Mouse (Mus musculus) embryonic facial prominence, embryonic 10.5 days (tissue): ENCODE measurements around the gene Tbata. TPM values are rescaled to one million over a fixed set of nuclear protein-coding genes. Genes with fewer than 3 reads are reported as not detected.
A peak's percentile ranks its signal among the peaks of the same experiment; 100 is the strongest.

Experiments
- DNase-seq: peaks from one replicate; pipeline ENCODE4 v3.0.0-alpha.2; 2017; ENCODE audit warnings: low spot score
- H3K27ac ChIP-seq: fragments of 300-500 bp; sonication (generic); replicated peaks from 2 replicates; pipeline ENCODE4 v1.5.1; 2016; ENCODE audit warnings: mild to moderate bottlenecking
- H3K27me3 ChIP-seq: fragments of 300-500 bp; sonication (generic); replicated peaks from 2 replicates; pipeline ENCODE4 v1.6.1; 2016; ENCODE audit warnings: low read depth, mild to moderate bottlenecking; ENCODE audit not compliant: poor library complexity, severe bottlenecking
- H3K36me3 ChIP-seq: fragments of 300-500 bp; sonication (generic); replicated peaks from 2 replicates; pipeline ENCODE4 v1.6.1; 2016; ENCODE audit warnings: mild to moderate bottlenecking, moderate library complexity
- H3K4me1 ChIP-seq: fragments of 300-500 bp; sonication (generic); 2 replicates; pipeline ENCODE4 v1.6.1; 2016
- H3K4me3 ChIP-seq: fragments of 300-500 bp; sonication (generic); 2 replicates; pipeline ENCODE4 v1.5.1; 2016; ENCODE audit warnings: mild to moderate bottlenecking, moderate library complexity
- H3K9me3 ChIP-seq: fragments of 300-500 bp; sonication (generic); 2 replicates; pipeline ENCODE4 v1.6.1; 2016; ENCODE audit warnings: mild to moderate bottlenecking
- WGBS: fragments of 180-500 bp; shearing (Covaris S2); methylation state at CpG from one replicate; pipeline ENCODE4 v1.1.7; 2016; 5-methylcytosine and 5-hydroxymethylcytosine counted together
- polyA plus RNA-seq: library from polyadenylated mRNA; unstranded; fragments of >200 nt; fragmentation: Nextera tagmentation; extraction: Ambion mirVana; gene quantifications from 2 replicates; pipeline ENCODE4 v1.2.1, GENCODE M21; 2016

The Tbata gene
- polyA plus RNA-seq, 1 experiment from 2014 or later: 0.15 TPM

DNA sequence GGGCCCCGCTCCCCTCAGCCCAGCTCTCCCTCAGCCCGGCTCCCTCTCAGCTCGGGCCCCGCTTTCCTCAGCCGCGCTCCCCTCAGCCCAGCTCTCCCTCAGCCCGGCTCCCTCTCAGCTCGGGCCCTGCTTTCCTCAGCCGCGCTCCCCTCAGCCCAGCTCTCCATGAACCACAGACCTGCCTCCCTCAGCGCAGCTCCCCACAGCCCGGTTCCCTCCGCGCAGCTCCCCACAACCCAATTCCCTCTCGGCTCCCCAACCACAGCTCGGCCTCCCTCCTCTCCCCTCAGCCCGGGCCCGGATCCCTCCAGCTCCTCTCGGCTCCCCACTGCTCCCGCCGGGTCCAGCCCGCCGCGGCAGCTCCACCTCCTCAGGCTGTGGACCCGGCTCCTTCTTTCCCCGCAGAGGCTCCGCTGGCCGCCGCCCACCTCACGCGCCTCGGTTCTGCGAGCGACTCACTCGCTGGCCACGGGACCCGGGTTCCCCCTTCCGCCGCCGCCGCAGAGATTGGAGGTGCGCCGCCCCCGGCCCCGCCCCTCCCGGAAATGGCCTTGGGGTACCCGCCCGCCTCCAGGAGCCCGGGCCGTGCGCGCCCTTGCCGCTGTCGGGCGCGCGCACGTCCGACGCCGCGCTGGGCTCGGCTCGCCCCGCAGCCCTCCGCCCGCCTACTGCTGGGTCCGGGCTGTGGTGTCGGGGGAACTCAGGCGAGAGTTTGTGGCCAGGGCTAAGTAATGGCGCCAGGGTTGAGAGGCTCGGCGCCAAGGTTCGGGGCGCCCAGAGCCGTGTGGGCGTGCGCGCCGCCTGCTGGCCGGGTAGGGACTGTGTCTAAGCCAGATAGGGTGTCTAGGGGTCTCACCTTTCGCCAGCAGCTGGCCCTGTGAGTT, 24.4 kb upstream of the Tbata start, which contains the start of gene Sgpl1:
Gene Sgpl1, minus strand, starts transcription at position 547 of the 884 bp plus-strand sequence.
- H3K4me1 ChIP-seq: peaks cover 24% of the 10 kb centered on the region
- under 1% methylated on average over 82 of the region's 82 CpGs for WGBS
- H3K4me3 ChIP-seq: peak within 1 kb of the TSS; percentile 94

DNA sequence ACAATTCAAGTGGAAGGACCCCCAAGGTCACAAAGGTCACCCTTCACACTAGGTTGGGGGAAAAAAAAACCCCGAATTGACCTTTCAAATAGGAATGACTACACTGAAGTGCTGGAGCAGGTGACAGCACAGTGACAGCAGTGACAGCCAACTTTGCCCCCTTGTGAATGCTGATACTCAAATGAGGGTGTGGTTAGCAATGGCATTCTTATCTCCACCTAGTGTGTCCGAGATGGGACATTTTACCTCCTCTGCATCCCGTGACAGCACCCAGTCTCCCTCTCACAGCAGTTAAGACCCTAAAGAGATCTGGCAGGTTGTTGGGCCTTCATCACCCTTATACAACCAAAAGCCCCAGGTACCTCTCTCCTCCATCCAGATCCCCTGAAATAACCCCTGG, 22.3 kb upstream of the Tbata start:
- Histone ChIP-seq H3K27me3 (no peaks in the 10 kb centered on the region), H3K4me3 (no peak overlapping the region), H3K36me3 (no peaks in the 10 kb centered on the region), H3K4me1 (peaks cover 24% of the 10 kb centered on the region), H3K27ac (no peak overlapping the region), H3K9me3 (no peaks in the 10 kb centered on the region)
- WGBS: 77% methylated on average over 3 of the region's 3 CpGs
- no peak for DNase-seq

More for the DNA sequence above, 24.4 kb upstream of the Tbata start, which contains the start of gene Sgpl1:
- H3K9me3 ChIP-seq: no peaks in the 10 kb centered on the region
- no peaks in the 10 kb centered on the region for H3K27me3 ChIP-seq
- H3K36me3 ChIP-seq: peaks cover 3% of the 10 kb centered on the region; the same call in 1 of the 2 replicates
- peak; percentile 95 for DNase-seq
- H3K27ac ChIP-seq: peak within 1 kb of the TSS; percentile 95

DNA sequence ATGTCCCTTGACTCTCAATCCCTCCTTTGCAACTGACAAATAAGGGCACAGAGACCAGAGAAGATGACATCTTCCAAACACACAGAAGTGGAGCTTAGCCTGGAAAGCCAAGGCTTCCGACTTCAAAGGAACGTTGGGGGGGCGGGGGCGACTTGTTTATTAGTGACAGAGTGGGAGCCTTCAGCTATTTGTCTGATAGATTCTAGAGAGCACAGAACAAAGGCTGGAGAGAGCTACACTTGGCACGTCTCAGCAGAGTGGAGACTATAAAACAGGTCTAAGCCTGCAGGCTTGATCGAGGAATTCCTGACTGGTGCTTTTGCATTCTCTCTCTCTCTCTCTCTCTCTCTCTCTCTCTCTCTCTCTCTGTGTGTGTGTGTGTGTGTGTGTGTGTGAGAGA, 21.1 kb upstream of the Tbata start:
- peaks cover 20% of the 10 kb centered on the region for H3K4me1 ChIP-seq
- no peaks in the 10 kb centered on the region for H3K36me3 ChIP-seq
- DNase-seq: peak; percentile 50
- H3K27me3 ChIP-seq: no peaks in the 10 kb centered on the region
- H3K4me3 ChIP-seq: no peak overlapping the region
- no peaks in the 10 kb centered on the region for H3K9me3 ChIP-seq
- H3K27ac ChIP-seq: no peak overlapping the region
- WGBS: 57% methylated on average over 6 of the region's 6 CpGs

DNA sequence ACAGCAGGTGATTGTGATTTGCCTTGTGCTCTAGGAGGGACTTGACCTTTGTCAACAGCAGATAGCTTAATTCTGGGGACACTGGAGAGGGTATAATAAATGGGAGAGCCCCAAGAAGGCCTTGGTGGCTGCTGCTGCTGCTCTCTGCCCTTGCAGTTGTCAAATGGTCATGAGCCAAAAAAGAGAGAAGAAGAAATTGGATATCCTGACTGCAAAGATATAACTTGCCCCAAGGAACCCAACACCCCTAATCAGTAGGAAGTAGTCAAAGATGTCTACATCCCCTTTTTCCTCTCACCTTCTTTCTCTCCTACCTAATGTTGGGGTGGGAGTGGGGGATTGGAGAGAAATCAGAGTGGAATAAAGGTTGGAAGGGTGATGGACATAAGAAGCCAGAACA, 19.6 kb upstream of the Tbata start:
- no peaks in the 10 kb centered on the region for H3K36me3 ChIP-seq
- H3K27ac ChIP-seq: no peak overlapping the region
- H3K4me3 ChIP-seq: no peak overlapping the region
- no peak for DNase-seq
- H3K27me3 ChIP-seq: no peaks in the 10 kb centered on the region
- peaks cover 8% of the 10 kb centered on the region; the same call in 1 of the 2 replicates for H3K4me1 ChIP-seq
- no peaks in the 10 kb centered on the region for H3K9me3 ChIP-seq

DNA sequence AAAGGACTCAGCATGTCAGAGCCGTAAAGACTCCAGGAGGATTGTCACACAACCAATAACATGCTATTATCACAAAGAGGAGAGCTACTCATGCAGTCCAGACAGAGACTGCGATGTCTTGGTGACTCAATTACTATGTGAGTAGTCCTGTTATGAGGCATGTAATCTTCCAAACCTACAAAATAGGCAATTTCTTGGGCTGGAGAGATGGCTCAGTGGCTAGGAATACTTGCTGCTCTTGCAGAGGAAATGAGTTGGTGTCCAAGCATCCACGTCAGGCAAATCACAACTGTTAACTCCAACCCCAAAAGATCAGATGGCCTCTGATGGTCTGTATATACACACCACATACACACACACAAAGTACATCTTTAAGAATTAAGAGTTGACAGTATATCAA, 16.1 kb upstream of the Tbata start:
- no peak for DNase-seq
- Histone ChIP-seq H3K27me3 (no peaks in the 10 kb centered on the region), H3K9me3 (no peaks in the 10 kb centered on the region), H3K4me3 (no peak overlapping the region), H3K4me1 (no peaks in the 10 kb centered on the region), H3K27ac (no peak overlapping the region), H3K36me3 (no peaks in the 10 kb centered on the region)
- 84% methylated on average over 3 of the region's 3 CpGs for WGBS

DNA sequence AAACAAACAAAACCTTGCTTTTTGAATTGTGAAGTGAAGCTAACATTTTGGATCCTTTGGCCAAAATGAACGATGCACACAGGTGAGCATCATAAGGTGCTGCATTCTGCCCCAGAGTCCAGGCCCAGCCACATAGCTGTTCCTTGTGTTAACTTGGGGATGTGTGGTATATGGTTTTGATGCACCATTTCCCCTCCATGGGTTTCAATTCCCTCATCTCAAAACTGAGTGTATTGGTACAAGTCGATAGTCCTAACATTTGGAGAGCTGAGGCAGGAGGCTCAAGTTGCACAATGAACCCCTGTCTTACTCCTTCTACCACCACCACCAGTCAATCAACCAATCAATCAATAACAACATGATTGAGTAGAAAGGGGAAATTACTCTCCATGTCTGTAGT, 15.3 kb upstream of the Tbata start:
- Histone ChIP-seq H3K4me1 (no peaks in the 10 kb centered on the region), H3K9me3 (no peaks in the 10 kb centered on the region), H3K27ac (no peak overlapping the region), H3K27me3 (no peaks in the 10 kb centered on the region), H3K4me3 (no peak overlapping the region), H3K36me3 (no peaks in the 10 kb centered on the region)
- 82% methylated on average over 2 of the region's 2 CpGs for WGBS
- DNase-seq: no peak

DNA sequence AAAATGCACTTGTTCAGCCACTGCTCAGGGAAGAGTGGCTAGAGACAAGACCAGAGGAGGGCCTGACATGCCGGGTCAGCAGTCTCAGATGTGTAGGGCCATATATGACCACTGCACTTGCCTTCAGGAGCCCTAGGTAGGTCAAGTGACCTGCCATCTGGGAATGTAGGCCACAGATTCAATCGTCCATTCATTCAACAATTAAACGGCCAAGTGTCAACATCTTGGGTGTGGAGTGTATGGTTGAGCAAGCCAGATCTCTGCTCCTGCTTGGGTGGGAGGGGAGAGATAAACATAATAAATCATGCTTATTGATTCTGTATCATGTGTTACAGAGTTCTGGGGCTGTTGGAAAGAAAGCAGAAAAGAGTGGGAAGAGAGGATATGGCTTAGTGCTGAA, 13.2 kb upstream of the Tbata start:
- no peak overlapping the region for H3K4me3 ChIP-seq
- DNase-seq: no peak
- 85% methylated on average over 3 of the region's 3 CpGs for WGBS
- H3K9me3 ChIP-seq: no peaks in the 10 kb centered on the region
- no peak overlapping the region for H3K27ac ChIP-seq
- H3K36me3 ChIP-seq: no peaks in the 10 kb centered on the region
- H3K4me1 ChIP-seq: no peaks in the 10 kb centered on the region
- H3K27me3 ChIP-seq: no peaks in the 10 kb centered on the region

DNA sequence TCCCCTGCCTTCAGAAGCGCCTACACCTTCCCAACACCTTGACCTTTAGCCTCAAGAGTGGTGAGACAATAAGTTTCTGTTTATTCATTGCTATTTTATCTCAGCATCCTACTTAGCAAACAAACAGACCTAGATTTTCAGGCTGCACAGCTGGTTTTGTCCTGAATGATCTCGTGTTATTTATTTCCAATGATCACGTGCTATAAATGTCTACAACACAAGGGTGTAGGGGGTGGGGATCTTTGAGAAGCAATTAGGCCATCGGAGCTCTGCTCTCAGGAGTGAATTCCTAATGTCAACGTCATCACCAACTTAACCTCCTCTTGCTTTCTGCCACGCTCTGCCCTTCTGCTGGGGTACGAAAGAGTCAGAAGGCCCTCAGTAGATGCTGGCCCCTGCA, 11.7 kb upstream of the Tbata start:
- Histone ChIP-seq H3K27me3 (no peaks in the 10 kb centered on the region), H3K4me3 (no peak overlapping the region), H3K4me1 (no peaks in the 10 kb centered on the region), H3K27ac (no peak overlapping the region), H3K36me3 (no peaks in the 10 kb centered on the region), H3K9me3 (no peaks in the 10 kb centered on the region)
- 85% methylated on average over 7 of the region's 7 CpGs for WGBS
- no peak for DNase-seq

DNA sequence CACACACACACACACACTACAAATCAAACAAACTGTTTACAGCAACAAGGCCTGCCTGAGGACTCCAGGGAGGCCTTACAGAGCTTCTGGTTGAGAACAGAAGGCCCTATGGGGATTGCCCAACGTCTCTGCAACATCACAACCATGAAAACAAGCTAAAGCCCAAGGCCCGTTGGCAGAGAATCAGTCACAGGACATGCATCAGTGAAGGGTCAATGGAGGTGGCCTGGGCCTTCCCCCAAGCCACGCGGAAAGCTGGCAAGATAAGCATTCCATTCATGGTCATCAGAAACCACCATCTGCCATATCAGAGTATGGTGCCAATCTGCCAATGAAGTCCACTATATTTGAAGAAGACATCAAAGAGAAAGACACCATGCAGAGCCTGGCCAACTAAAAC, 11.1 kb upstream of the Tbata start:
- Histone ChIP-seq H3K9me3 (no peaks in the 10 kb centered on the region), H3K4me1 (no peaks in the 10 kb centered on the region), H3K27me3 (no peaks in the 10 kb centered on the region), H3K4me3 (no peak overlapping the region), H3K36me3 (no peaks in the 10 kb centered on the region), H3K27ac (no peak overlapping the region)
- no peak for DNase-seq
- 83% methylated on average over 4 of the region's 4 CpGs for WGBS

DNA sequence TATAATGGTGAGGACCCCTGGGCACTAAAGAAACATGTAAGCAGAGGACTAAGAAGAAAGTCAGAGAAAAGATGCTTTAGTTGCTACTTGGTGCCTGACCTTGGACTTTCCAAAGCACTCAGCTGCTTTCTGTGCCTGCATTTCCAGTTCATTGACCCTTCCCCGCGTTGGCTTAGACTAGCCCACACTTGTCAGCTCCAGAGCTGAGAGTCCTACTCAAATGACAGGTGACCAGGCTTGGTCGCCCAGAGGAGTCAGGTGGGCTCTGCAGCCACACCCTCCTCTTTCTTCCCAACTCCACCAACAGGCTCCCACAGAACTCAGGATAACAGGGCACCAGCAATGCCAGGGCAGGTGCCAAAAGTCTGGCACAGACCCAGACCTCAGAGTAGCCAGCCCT, 9.4 kb upstream of the Tbata start:
- Histone ChIP-seq H3K27me3 (no peaks in the 10 kb centered on the region), H3K36me3 (no peaks in the 10 kb centered on the region), H3K4me3 (no peak overlapping the region), H3K4me1 (no peaks in the 10 kb centered on the region), H3K27ac (no peak overlapping the region), H3K9me3 (no peaks in the 10 kb centered on the region)
- DNase-seq: no peak
- 66% methylated on average over 3 of the region's 3 CpGs for WGBS

DNA sequence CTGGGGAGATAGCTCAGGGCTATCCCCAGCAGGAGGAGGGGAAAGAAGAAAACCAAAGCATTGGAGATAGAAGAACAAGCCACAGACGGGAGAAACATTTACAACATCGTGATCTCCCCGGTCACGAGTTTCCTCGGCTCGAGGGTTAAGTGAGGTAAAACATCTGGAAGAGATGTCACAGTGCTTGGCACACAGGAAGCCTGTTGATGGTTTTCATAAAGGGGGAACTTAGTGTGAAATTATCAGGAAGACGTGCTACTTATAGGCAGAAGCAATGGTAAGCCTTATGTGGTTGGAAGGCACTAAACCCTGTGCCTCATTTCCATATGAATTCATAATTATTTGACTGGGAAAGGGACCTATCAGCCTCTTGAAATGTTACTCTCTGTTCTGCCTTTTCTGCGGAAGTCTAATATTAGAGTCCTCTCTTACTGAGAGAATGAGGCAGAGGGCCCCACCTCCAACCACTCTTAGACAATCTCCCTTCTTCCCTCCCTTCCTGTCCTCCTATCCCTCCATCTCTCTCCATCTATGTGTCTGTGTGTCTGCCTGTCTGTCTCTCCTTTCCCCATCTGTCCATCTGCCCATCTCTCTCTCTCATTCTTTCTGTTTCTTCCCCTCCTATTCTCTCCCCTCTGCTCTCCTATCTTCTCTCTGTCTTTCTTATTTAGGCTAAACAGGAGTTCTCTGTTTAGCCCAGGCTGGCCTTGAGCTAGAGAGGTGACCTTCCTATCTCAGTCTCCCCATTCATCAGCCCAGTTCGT, 4.2 kb upstream of the Tbata start:
- H3K4me3 ChIP-seq: no peak overlapping the region
- H3K4me1 ChIP-seq: peaks cover 4% of the 10 kb centered on the region; the same call in 1 of the 2 replicates
- no peaks in the 10 kb centered on the region for H3K9me3 ChIP-seq
- no peak overlapping the region for H3K27ac ChIP-seq
- no peaks in the 10 kb centered on the region for H3K27me3 ChIP-seq
- no peak for DNase-seq
- 53% methylated on average over 9 of the region's 9 CpGs for WGBS
- H3K36me3 ChIP-seq: no peaks in the 10 kb centered on the region

DNA sequence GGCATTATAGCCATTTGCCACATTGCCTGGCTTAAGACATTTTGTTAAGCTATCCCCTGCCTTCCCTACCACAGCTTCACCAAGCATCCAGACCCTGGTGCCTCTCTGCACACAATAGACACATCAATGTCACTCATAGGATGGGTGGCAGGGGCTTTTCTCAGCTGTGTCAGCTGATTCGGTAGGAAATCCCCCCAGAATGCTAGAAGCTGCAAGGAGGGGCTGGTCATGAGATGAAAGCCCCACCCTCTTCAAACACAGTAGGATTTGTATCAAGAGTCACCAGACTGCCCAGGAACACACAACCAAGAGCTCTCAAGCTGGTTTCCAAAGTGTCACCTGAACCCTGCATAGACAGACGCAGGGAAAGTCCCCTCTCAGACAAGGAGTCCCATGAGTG, 3.4 kb upstream of the Tbata start:
- H3K27ac ChIP-seq: no peak overlapping the region
- H3K36me3 ChIP-seq: no peaks in the 10 kb centered on the region
- WGBS: 66% methylated on average over 2 of the region's 2 CpGs
- H3K4me1 ChIP-seq: peaks cover 4% of the 10 kb centered on the region; the same call in 1 of the 2 replicates
- H3K4me3 ChIP-seq: no peak overlapping the region
- DNase-seq: no peak
- H3K27me3 ChIP-seq: no peaks in the 10 kb centered on the region
- no peaks in the 10 kb centered on the region for H3K9me3 ChIP-seq

DNA sequence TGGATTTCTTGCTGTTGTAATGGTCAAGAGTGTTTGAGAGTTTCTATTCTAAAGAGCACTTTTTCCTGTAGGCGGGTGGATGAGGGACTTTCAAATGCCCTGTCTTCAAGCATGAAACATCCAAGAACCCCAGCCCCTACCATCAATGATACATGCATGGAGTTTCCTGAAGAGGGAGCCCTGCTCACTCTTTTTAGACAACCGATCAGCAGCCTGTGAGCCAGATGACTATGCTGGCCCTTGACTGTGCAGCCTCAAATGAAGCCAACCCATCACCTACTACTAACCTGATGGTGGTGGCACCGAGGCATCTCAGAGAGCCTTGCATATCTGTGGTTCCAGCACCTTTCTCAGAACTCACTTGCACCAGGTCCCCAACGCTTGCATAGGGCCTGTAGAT, 742 bp downstream of the Tbata start:
- Histone ChIP-seq H3K4me3 (no peak overlapping the region), H3K27me3 (peaks cover 29% of the 10 kb centered on the region), H3K4me1 (peaks cover 12% of the 10 kb centered on the region), H3K36me3 (no peaks in the 10 kb centered on the region), H3K9me3 (no peaks in the 10 kb centered on the region), H3K27ac (no peak overlapping the region)
- DNase-seq: no peak
- WGBS: 83% methylated on average over 4 of the region's 4 CpGs
